Mouse (Mus musculus) gastrocnemius, adult 8-10 months (tissue): Measurements from ENCODE around the gene Mllt11. TPM values are rescaled to one million over a fixed set of nuclear protein-coding genes. Genes with fewer than 3 reads are reported as not detected.

Experiments used
- DNase-seq, 2 experiments: peaks; one replicate each; pipeline ENCODE4 v3.0.0; 2022; ENCODE audit warnings: low spot score in 2 of 2
- total RNA-seq, 4 experiments: library from RNA; stranded (reverse); gene quantifications; 2 replicates each; pipeline ENCODE4 v1.2.4; 2022

The Mllt11 gene
- total RNA-seq, 4 experiments from 2014 or later: 69.6 to 108 (median 87.4) TPM

DNA sequence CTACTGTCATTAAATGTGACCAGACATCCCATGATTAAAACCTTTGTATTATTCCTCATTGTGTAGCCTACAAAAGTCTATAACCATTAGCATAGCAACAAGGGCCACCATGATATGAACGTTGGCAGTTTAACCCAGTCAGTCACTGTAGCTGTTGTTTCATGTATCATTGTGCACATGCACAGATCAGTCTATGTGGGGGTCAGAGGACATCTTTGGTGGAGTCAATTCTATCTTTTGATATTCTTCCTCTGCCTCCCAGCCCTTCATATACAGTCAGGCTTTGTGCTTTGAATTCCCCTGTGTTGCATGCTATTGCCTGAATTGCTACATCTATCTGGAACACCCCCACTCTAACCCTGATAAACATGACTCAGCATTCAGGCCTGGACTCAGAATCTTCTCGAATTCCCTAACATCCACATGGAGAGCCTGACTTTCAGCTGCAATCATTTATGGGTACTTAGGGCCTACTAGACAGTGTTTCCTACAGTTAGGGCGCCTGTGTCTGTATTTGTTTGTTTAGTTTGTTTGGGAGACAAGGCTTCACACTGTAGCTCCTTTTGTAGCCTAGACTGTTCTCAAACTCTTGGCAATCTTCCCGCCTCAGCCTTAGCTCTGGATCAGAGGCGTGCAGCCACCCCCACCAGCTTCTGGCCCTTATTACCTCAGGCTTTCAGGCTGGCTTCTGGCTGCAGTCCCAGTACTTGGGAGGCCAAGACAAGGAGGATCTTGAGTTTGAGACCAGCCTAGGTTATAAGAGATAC, 14.7 kb upstream of the Mllt11 start:
- DNase-seq: no peak

DNA sequence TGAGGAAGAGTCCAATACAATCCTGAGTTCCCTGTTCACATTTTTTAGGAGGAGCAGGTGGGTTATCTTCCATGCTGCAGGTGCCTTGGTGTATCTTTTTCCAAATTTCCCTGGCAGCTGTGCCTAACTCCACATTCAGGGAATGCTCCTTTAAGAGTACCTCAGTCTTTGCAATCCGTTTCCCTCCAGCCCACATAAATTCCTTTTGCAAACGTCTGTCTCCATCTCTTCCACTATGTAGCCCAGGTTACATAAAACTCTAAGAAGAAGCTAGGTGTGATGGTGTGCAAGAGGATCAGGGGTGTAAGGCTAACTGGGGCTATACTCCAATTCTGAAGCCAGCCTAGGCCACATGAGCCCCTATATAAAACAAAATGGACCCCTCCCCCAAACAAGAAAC, 11.1 kb upstream of the Mllt11 start:
- no peak for DNase-seq

DNA sequence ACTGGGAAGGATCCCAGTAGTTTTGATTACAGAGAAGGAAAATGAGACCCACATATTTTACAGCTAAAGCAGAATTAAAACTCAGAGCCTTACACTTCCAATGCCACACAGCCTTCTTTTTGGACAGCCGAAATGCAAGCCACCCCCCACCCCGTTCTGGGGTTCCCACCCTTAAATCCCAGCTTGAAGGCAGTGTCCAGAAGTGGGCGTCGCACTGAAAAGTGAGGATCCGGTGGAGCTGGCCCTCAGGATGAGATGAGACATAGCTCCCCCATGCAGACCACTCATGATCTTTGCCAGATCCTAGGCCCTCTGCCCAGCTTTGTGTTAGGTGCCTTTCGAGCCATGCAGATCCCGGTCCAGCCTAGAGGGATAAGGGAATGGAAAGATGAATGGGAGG, 9.5 kb upstream of the Mllt11 start, which contains the start of gene Gm128:
Gene Gm128 (minus strand): TSS at position 101 of the 400 bp plus-strand sequence.
- DNase-seq: no peak

DNA sequence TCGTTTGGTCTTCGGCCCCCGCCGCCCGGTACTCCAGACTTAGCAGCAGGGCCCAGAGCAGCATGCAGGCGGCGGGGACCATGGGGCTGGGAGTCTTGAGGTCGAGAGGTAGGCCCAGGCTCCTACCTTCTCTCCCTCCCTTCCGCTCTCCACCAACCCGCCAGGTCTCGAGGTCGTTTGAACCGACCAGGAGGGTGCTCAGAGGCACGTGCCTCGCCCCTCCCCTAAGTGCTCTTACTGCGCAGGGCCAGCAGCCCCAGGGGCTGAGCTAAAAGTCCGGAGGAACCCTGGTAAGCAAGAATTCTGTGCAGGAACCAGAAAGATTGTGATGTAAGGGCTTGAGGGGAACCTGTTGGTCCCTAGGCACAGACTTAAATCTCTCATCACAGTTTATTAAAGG, 8.9 kb upstream of the Mllt11 start:
- no peak for DNase-seq

DNA sequence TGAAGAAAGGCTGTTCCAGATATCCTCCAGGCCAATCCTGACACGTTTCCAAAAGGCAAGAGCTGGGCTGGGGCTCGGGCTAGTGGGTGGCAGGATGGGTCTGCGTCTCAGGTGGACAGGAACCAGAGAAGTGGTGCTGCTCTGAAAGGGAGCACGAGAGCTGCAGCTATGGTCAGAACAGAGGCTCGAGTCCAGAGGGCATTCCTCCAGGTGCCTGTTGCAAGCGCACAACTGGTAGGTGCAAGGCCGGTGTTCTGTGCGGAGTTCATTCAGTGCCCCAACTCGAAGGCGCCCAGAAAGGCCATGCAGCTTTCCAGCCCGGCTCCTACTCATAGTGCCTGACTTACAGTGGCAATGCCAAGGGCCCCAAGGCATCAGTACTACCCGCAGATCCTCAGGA, 8.0 kb upstream of the Mllt11 start:
- no peak for DNase-seq

DNA sequence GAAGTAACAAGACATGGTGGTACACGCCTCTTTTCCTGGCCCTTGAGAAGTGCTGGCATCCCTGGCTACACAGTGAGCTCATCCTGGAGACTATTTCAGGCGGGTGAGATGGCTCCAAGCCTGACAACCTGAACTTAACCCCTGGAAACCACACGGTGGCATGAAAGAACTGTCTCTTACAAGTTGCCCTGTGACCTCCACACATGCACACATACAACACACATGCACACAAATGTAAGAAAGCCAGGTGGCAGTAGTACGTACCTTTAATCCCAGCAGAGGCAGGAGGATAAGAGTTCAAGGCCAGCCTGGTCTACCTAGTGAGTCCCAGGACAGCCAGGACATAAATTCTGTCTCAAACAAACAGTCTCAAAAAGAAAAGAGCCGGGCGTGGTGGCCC, 7.1 kb upstream of the Mllt11 start:
- no peak for DNase-seq

DNA sequence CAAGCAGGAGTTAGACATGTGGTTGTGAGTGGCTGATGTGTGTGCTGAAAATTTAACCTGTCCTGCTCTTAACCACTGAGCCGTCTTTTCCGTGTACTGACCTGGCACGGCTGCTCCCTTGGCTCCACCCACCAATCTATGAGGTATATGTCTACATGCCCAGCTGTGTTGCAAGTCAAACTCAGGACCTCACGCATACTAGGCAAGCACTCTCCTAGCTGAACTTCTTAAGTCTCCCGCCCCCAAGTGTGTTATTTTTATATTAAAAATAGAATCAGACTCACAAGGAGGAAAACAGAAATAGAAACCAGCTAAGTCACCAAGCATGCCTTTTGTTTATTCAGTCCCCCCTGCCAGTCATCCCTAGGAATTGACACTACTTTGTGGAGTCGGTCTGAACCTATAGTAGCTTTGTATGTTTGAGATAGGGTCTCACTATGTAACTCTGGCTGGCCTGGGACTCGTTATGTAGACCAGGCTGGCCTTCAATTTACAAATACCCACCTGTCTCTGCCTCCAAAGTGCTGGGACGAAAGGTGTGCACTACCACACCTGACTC, 5.6 kb upstream of the Mllt11 start:
- no peak for DNase-seq

DNA sequence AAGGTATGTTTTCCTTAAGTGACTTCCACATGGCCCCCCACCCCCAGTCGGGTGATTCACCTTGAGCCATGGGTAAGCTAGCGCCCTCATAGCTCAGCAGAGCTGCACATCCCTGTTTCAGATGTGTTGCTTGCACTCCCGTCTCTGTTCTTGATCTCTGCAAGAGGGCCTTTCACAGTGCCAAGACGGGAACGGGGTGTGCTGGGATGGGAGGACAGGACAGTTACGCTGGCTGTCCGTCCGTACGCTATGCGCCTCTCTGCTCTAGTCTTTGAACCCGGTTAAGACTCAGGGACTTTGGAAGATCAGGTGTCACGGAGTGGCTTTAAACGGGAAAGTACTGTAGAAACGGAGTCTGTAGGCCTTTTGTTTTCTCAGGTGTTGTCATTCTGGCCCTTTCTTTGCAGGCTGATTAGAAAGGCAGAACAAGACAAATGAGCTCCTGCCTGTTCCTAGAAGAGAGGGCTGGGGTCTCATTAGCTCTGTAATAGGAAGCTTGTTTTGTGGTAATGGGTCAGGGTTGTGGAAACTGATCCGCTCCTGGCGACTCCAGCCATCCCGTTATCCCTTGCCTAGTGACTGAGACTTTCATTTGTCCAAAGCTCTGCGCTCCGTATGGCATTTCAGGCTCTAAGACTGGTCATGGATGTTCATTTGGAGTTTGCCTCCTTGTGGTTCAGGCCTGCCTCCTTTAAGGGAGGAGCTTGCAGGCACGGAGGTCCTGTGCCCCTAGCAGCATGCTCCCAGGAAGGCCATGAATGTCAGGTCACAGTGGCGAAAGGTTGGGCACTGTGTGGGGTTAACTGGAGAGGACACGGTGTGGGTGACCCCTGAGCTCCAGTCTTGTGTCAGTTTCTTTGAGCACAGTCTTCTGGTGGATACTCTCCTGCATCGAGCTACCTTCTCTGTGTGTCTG, 3.7 kb upstream of the Mllt11 start:
- DNase-seq: no peak

DNA sequence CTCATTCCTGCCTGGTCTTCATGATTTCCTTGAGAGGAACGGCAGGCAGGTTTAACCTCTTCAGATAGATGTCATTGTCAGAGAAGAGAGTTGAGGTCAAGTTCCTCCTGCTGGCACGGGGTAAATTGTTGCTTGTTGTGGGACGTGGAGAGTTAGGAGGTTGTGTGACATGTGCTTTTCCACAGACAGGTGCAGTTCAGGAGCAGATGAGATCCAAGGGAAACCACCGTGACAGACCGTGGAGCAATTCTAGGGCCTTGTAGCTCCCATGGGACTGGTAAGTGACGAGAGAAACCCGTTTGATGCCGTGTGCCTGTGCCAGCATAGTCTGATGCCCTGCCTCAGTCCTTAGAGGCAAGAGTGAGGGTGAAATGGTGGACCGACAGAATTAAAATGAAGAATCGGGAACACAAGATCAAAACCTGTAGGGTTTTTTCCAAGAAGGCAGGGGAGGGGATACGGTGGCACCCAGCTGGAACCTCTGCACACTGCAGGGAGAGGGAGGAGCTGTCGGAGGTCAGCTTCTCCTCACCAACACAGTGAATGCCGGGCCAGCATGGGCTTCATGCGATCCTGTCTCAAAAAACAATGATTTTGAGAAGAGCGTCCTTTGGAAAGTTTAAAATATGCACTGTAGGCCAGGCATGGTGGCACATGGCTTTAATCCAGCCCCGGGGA, 1.5 kb upstream of the Mllt11 start:
- DNase-seq: no peak

DNA sequence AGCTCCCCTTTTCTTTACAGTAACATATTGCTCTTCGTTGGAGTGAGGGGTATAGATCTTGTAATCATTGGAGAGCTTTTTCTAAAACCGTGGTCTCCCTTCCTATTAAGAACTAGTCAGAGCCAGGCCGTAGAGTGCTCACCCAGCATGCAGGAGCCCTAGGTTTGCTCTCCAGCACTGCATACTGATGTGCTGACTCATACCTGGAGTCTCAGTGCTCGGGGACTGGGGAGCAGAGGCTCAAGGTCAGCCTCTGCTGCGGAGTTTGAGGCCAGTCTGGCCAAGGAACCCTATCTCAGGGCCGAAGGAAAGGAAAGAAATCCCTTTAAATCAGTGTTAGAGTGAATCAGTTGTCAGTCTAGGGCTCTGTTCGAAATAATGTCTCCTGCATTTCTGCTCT, 800 bp upstream of the Mllt11 start:
- no peak for DNase-seq

DNA sequence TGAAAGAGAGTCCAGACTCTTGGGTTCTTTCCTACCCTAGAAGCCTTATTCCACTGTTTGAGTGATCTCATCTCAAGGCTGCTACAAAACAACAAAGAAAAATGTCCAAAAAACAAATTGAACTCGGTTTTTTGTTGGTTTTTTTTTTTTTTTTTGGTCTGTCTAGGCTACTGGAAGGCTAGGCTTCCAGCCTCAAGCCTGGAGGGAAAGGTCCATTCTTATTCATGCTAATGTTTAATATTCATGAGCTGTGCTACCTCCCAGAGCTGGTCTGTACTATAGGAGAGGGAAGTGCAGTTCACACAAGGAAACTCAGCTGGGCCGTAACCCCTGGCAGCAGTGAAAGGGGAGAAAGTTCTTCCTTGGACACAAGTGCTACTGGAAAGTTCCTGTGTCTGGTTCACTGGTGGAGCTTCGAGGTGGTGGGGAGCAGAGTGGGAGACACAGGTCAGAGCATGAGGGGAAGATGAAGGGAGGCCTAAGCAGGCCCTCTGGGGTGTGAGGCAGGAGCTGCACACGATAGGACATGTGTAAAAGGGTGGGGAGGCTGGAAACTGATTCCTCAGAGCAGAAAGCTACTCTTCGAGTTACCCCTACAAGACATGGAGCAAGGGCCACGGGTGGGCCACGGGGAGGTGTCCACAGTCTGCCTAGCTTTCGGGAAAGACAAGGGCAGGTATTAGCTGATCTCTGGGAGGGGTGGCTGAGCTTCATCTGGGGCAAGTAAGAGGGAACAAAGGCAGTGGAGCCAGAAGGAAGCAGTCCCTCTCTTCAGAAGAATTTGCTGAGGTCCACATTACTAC, 1.3 kb downstream of the Mllt11 start:
- DNase-seq: no peak

DNA sequence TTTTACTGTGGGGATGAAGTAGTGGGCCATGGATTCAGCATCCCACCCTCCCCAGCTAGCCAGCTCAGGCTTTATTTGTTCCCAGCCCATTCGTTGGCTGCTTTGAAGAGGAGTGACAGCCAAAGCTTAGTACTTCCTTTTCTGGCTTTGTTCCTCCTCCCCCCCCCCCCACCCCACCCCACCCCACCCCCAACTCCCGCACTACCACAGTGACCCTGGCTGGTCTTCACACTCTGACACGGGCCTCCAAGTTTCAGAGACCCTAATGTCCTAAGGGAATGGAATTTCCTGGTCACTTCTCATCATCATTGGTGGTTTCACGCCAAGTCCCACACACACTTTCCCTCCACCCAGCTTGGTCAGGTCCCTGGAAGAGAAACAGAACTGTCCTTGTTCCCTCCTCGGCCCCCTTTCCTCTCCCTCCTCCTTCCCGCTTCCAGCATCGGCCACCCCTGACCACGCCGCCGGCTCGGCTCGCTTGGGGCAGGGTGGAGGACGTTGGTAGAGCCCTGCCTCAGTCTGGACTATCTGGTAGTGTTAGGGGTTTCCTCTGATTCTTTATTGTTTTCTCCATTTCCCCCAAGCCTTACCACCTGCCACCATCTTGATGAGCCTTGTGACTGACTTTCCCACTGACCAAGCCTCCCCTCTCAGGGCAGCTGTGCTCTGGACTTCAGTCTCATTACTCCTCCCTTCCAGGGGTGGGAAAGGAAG, 2.0 kb downstream of the Mllt11 start:
- no peak for DNase-seq

DNA sequence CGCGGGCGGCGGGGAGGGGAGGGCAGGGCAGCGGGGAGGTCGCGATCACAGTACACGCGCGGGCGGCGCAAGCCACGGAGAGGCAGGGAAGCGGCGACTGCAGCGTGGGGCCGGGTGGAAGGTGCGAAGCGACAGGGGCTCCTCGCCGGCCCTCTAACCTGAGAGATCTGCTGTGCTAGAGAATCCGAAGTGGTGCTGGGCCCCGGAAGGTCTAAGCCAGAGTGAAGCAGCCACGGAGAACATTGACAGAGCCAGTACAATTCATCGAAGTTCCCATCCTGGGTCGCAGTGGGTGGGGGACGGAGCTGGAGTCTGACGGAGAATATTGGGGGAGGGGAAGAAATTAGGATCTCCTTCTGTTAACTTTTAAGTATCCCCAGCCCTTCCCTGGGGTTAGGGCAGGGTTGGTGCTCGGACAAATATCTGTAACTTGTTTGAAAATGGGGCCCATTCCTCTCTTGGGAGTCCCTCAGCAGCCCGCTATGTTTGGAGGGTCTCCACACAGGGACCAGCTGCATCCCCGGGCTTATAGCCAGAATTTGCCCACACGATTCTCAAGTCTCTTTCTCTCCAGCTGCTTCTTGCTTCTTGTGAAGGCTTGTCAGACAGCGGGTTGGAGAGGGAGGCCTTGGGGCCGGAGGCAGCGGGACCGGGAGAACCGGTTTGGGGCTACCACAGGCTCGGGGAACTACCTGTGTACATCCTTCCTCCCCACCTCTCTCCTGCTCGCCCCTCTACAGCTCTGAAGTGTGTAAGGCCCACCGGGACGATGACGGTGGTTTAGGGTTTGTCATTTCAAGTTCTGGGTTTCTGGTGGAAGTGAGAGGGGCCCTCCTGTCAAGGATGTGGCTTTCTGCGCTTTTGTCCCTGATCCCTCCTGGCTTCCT, 2.8 kb downstream of the Mllt11 start:
- DNase-seq: no peak

DNA sequence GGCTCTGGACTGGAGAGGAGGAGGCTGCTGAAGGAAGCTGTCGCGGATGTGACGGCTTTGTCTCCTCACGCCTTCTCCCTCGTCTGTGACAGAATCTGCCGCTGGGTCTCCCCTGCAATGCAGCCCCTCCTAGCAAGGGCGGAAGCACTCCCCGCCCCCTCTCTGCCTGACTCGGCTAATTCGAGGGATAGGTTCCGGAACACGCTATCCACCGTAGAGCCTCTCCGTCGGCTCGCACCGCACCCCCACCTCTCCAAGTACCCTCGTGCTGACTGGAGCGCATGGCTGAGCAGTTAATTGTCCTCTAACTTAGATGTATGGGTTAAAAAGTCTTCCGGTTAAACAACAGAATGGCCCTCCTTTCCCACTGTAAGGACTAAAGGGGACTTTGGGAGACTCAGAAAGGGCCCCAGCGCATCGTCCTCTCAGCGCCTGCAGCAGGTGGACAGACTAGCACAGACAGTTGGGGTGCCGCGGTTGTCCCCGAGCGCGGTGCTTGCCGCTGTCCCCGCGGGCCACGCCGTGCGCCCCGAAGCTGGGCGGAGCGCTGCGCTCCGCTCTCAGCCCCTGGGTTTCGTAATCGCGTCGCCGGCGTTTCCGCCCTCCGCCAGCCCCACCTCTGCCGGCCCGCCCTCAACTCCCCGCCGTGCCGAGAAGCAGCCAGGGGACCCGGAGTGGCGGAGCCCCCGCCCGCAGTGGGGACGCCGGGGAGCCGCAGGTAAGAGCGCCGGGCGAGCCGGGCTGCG, 3.6 kb downstream of the Mllt11 start, which contains the start of gene Cdc42se1:
Gene Cdc42se1 (plus strand): TSS at position 585 of the 746 bp plus-strand sequence.
- DNase-seq: peak; percentile 71 to 81

DNA sequence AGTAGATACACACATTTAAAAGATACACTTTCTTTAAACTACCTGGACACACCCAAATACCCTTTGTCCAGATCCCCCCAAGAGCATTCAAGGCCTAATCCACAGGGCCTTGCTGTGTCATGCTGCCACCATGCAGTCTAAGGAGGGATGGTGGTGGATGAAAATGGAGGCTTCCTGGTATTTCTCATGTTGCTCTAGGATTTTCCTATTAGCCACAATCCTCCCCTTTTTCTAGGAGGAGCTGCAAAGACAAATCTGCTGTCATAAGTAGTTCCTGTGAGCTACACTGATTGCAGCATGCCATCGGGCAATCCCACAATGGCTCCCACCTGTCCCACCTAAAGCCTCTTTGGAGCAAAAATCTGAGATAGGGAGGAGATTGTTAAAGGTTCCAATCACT, 4.8 kb downstream of the Mllt11 start:
- DNase-seq: no peak

DNA sequence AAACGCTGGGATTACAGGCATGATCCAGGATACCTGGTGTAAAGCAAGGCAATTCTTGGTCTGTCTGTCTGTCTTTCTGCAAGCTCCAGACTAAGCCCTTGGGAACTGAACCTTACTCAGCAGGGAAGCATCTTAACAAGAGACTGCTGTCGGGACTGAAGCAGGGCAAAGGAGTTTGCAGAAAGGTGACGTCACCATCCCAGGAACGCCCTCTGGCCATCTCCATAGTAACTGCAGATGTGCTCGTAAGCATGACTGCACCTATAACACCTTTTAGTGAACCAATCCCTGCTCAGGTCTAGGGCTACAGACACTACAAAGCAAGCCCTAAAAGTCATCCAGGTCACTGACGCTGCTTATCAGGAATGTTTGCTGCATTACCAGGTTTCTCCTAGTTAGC, 7.7 kb downstream of the Mllt11 start:
- no peak for DNase-seq

DNA sequence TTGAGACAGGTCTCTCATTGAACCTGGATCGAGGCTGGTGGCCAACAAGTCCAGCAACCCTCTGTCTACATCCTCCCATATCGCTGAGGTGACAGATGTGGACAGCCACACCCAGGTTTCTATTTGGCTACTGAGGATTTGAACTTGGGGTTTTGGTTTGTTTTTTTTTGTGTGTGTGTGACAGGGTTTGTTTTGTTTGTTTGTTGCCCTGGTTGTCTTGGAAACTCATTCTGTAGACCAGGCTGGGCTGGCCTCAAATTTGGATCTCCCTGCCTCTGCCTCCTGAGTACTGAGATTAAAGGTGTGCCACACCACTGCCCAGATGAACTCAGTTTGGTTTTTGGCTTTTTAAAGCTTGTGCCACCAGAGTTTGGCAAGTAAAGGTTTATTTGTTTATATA, 8.9 kb downstream of the Mllt11 start:
- DNase-seq: no peak

DNA sequence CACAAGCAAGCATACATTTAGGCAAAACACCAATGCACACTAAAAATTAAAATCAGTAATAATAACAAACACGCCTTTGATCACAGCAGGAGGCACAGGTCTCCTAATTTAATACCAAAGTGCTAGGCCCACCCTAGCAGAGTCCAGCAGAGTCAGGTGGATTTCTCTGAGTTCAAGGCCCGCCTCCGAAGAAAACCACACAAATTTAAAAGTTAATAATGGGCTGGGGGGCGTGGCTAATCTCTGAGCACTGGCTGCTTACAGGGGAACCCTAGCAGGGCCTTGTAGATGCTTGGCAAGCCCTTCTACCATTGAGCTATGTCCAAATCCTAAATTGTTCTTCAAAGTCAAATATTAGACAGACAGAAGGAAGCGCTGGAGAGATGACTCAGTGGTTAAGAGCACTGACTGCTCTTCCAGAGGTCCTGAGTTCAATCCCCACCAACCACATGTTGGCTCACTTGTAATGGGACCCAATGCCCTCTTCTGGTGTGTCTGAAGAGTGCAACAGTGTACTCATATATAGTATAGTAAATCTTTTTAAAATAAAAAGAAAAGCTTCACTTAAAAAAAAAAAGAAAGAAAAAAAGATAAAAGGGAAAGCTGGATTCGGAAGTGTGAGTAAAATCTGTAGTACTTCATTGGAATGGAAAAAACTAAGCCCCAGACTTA, 13.4 kb downstream of the Mllt11 start:
- no peak for DNase-seq
